Mouse (Mus musculus) hindbrain, embryonic 16.5 days (tissue): ENCODE measurements around the gene Akap7. TPM values are rescaled to one million over a fixed set of nuclear protein-coding genes. Genes with fewer than 3 reads are reported as not detected.

Source experiments
- ATAC-seq: fragments of 200-750 bp; cut with Nextera tagmentation; 2 replicates; pipeline ENCODE4 v1.8.0; 2017; ENCODE audit warnings: moderate TSS enrichment, moderate library complexity
- H3K27ac ChIP-seq: fragments of 300-500 bp; sonication (generic); 2 replicates; pipeline ENCODE4 v1.5.1; 2014; ENCODE audit warnings: low read depth, mild to moderate bottlenecking, control low read depth, low read length, moderate library complexity
- H3K27me3 ChIP-seq: fragments of 300-500 bp; sonication (generic); replicated peaks from 2 replicates; pipeline ENCODE4 v1.6.1; 2014; ENCODE audit warnings: low read length; ENCODE audit not compliant: control insufficient read depth, insufficient read depth
- H3K36me3 ChIP-seq: fragments of 300-500 bp; sonication (generic); 2 replicates; pipeline ENCODE4 v1.6.1; 2014; ENCODE audit warnings: mild to moderate bottlenecking, low read length, moderate library complexity, mixed read lengths; ENCODE audit not compliant: control insufficient read depth, insufficient read depth
- H3K4me1 ChIP-seq: fragments of 300-500 bp; sonication (generic); 2 replicates; pipeline ENCODE4 v1.6.1; 2014; ENCODE audit warnings: low read depth, low read length; ENCODE audit not compliant: control insufficient read depth, insufficient read depth
- H3K4me2 ChIP-seq: fragments of 300-500 bp; sonication (generic); 2 replicates; pipeline ENCODE4 v1.6.1; 2014; ENCODE audit warnings: mild to moderate bottlenecking, low read length, control low read depth, moderate library complexity
- H3K4me3 ChIP-seq: fragments of 300-500 bp; sonication (generic); 2 replicates; pipeline ENCODE4 v1.5.1; 2014; ENCODE audit warnings: mild to moderate bottlenecking, low read length, control low read depth, moderate library complexity
- H3K9ac ChIP-seq: fragments of 300-500 bp; sonication (generic); 2 replicates; pipeline ENCODE4 v1.6.1; 2014; ENCODE audit warnings: low read depth, mild to moderate bottlenecking, control low read depth, low read length, moderate library complexity
- H3K9me3 ChIP-seq: fragments of 300-500 bp; sonication (generic); 2 replicates; pipeline ENCODE4 v1.6.1; 2014; ENCODE audit warnings: mild to moderate bottlenecking, low read length, moderate library complexity; ENCODE audit not compliant: control insufficient read depth
- WGBS: fragments of 180-500 bp; shearing (Covaris S2); extraction: QIAGEN DNeasy Blood & Tissue Kit; methylation state at CpG from one replicate; pipeline ENCODE4 v1.1.7; 2014; 5-methylcytosine and 5-hydroxymethylcytosine counted together
- polyA plus RNA-seq: library from polyadenylated mRNA; unstranded; fragments of >200 nt; fragmentation: Nextera tagmentation; extraction: Ambion mirVana; gene quantifications from 2 replicates; pipeline ENCODE4 v1.2.1, GENCODE M21; 2015

Gene Akap7
- polyA plus RNA-seq, 1 experiment from 2014 or later, result 78.8 TPM

DNA sequence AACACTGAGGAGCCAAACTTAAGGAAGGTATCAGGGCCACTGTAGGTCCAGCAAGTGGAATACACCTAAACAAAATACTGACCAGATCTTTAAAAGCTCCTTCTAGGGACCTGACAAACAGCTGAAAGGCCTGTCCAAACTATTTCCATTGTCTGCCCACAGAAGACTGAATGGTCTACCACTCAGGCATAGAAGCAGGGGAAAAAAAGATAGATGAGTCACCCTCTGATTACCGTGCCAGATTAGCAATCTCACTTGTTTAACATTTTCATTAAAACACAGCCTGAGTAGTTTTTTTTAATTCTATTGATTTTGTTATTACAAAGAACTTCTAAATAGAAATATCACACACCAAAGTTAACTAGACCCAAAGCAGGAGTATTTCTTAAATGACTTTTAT lies 33.9 kb downstream of the Akap7 start:
- H3K27ac ChIP-seq, result no peak overlapping the region
- whole genome bisulfite sequencing, result 48% methylated on average over 1 of the region's 1 CpGs
- H3K36me3 ChIP-seq, result 0 out of 2 replicates have a peak, but pooled peaks cover 2% of the 10 kb centered on the region
- no peak overlapping the region for H3K9ac ChIP-seq
- H3K27me3 ChIP-seq, result no peaks in the 10 kb centered on the region
- no peaks in the 10 kb centered on the region for H3K9me3 ChIP-seq
- no peak for ATAC-seq
- no peak overlapping the region for H3K4me3 ChIP-seq
- H3K4me2 ChIP-seq, result no peak overlapping the region
- no peaks in the 10 kb centered on the region for H3K4me1 ChIP-seq

DNA sequence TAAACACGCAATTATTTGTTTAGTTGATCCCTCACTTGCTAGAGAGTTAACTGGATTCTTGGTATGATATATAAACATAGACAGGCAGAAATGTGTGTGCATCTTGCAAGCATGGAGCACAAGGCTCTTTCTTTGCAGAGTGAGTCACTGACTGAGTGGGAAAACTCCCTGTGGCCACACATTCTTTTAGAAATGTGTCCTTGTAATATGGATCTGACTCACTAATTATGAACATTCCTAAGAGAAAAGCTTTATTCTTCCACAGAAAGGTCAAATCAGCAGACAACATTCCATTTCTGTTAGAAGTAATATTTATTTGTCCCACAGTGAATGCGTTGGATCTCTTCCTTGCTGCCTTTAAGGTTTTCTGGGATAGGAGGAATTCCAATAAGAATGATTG lies 35.9 kb downstream of the Akap7 start:
- no peak overlapping the region for H3K9ac ChIP-seq
- no peak for ATAC-seq
- H3K36me3 ChIP-seq, result 0 out of 2 replicates have a peak, but pooled peaks cover 2% of the 10 kb centered on the region
- WGBS, result 83% methylated on average over 2 of the region's 2 CpGs
- H3K4me1 ChIP-seq, result no peaks in the 10 kb centered on the region
- no peak overlapping the region for H3K27ac ChIP-seq
- no peaks in the 10 kb centered on the region for H3K9me3 ChIP-seq
- no peaks in the 10 kb centered on the region for H3K27me3 ChIP-seq
- H3K4me3 ChIP-seq, result no peak overlapping the region
- H3K4me2 ChIP-seq, result no peak overlapping the region

DNA sequence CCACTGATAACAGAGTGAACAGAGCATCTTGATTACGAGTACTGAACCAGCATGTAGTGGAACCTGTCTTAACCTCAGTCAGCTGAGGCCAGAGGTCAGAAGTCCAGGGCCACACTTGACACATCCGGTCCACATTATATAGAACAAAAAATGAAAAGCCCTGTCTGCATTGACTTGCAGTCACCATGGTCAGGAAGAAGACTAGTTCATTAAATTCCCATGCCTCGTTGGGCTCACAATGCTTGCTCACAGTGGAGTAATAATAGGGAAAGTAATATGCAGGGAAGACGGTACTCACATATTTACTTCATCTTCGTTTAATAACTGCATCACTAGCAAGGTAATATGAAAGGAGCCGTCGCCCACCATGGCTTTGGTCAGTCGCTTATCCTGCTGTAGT lies 36.5 kb downstream of the Akap7 start:
- no peak overlapping the region for H3K4me3 ChIP-seq
- no peak overlapping the region for H3K27ac ChIP-seq
- H3K9me3 ChIP-seq, result no peaks in the 10 kb centered on the region
- no peak overlapping the region for H3K4me2 ChIP-seq
- no peaks in the 10 kb centered on the region for H3K27me3 ChIP-seq
- ATAC-seq, result no peak
- H3K36me3 ChIP-seq, result 0 out of 2 replicates have a peak, but pooled peaks cover 2% of the 10 kb centered on the region
- no peak overlapping the region for H3K9ac ChIP-seq
- no peaks in the 10 kb centered on the region for H3K4me1 ChIP-seq
- 84% methylated on average over 8 of the region's 8 CpGs for WGBS

DNA sequence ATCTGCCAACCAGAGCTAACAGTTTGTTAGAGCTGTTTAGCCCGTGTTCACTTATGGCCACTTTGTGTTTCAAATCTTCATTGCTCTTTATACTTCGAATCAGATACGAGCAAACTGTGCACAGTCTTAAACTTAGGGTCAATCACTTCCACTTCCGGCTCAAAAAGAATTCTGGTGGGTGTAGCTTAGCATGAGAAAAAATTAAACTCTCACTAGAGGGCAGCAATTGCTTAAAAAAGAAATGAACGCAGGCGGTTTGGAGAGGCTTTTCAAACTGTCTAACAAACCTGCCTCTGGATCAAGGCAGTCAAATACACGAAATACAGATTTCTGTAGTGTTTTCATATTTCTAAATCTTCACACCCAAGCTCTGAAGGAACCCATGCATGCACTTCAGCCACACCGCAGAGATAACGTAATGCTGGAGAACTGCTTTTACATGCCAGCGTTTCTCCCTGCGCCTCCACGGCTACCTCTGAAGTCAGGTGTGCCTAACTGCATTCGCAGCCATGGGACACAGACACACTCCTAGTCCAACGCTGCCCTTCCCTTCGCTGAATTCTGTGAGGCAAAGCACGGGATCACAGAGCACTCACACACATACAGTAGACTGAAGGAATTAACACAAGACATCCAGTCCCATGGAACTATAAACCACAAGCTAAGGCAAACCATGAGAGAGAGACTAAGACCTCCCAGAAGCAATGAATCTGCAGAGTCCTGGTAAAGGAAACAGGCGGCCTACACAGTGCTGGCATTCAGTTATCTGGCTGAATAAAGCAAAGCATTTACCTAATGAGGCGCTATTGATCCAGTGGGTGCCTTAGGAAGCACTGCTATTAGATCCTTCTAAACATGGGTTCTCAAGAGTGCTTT lies 39.0 kb downstream of the Akap7 start:
- Histone ChIP-seq H3K4me1 (no peaks in the 10 kb centered on the region), H3K27me3 (no peaks in the 10 kb centered on the region), H3K4me2 (no peak overlapping the region), H3K9me3 (no peaks in the 10 kb centered on the region), H3K4me3 (no peak overlapping the region), H3K9ac (no peak overlapping the region; the same call in 1 of the 2 replicates), H3K36me3 (0 out of 2 replicates have a peak, but pooled peaks cover 2% of the 10 kb centered on the region), H3K27ac (no peak overlapping the region)
- ATAC-seq, result peak; percentile 90
- 54% methylated on average over 18 of the region's 18 CpGs for WGBS

DNA sequence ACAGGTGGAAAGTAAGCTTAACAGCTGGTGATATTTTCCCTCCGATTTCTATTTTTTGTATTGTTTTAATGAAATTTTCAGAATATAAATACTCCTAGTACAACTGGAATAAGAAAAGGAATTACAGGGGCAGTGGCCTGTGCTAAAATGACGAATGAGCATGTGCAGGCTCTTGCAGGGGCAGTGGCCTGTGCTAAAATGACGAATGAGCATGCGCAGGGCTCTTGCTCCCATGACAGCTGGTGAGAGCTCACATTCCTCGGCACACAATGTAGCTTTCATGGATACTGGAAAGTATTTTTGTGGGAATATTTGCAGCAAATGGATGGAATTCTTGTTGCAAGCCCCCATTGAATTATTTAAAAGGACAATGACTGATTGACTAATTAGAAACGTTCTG lies 46.5 kb downstream of the Akap7 start:
- no peak overlapping the region for H3K4me2 ChIP-seq
- WGBS, result 34% methylated on average over 6 of the region's 6 CpGs
- H3K4me3 ChIP-seq, result no peak overlapping the region
- no peak overlapping the region for H3K9ac ChIP-seq
- no peaks in the 10 kb centered on the region for H3K9me3 ChIP-seq
- no peaks in the 10 kb centered on the region for H3K36me3 ChIP-seq
- H3K4me1 ChIP-seq, result peaks cover 2% of the 10 kb centered on the region; the same call in 1 of the 2 replicates
- peak; percentile 60; the same call in 1 of the 2 replicates for ATAC-seq
- H3K27ac ChIP-seq, result no peak overlapping the region
- no peaks in the 10 kb centered on the region for H3K27me3 ChIP-seq

DNA sequence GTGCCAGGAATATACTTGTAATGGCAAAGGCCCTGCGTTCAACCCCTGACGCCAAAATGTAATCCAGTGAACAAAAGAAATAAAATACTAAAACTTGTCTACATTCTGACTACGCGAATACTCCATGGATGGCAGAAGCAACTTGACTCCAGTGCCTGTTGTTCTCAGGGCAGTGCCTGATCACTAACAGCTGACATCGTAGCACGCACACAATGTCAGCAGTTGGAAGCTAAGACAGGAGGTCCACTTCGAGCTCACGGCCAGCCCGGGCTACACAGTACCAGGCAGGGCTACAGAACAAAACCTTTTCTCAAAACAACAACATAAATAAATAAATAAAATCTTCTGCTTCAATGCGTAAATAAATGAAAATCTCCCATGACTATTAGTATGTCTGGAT lies 46.9 kb downstream of the Akap7 start:
- WGBS, result 87% methylated on average over 10 of the region's 10 CpGs
- Histone ChIP-seq H3K9ac (no peak overlapping the region), H3K27ac (no peak overlapping the region), H3K36me3 (no peaks in the 10 kb centered on the region), H3K4me2 (no peak overlapping the region), H3K4me1 (peaks cover 2% of the 10 kb centered on the region; the same call in 1 of the 2 replicates), H3K27me3 (no peaks in the 10 kb centered on the region), H3K9me3 (no peaks in the 10 kb centered on the region), H3K4me3 (no peak overlapping the region)
- ATAC-seq, result 0 out of 2 replicates have a peak, but pooled peaks have one; percentile 48

DNA sequence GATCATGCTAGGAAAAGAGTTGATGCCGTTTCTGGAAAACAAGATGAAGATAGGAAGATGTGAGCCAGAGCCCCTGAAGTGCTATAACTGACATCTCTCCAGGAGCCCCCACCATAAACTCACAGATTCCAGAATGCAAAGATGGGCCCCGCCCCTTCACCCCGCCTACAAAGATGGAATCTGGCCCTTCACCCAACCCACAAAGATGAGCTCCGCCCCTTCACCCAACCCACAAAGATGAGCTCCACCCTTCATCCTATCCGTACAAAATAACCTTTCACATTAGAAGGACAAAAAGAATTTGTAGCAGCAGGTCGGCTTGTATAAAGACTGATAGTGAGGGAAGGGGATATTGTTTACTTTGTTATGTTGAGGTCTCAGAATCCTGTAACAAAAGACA lies 49.5 kb downstream of the Akap7 start:
- WGBS, result 84% methylated on average over 6 of the region's 6 CpGs
- H3K4me1 ChIP-seq, result peaks cover 2% of the 10 kb centered on the region; the same call in 1 of the 2 replicates
- no peak overlapping the region for H3K4me2 ChIP-seq
- no peaks in the 10 kb centered on the region for H3K27me3 ChIP-seq
- no peaks in the 10 kb centered on the region for H3K9me3 ChIP-seq
- no peaks in the 10 kb centered on the region for H3K36me3 ChIP-seq
- H3K27ac ChIP-seq, result no peak overlapping the region
- H3K9ac ChIP-seq, result no peak overlapping the region
- ATAC-seq, result no peak
- H3K4me3 ChIP-seq, result no peak overlapping the region

DNA sequence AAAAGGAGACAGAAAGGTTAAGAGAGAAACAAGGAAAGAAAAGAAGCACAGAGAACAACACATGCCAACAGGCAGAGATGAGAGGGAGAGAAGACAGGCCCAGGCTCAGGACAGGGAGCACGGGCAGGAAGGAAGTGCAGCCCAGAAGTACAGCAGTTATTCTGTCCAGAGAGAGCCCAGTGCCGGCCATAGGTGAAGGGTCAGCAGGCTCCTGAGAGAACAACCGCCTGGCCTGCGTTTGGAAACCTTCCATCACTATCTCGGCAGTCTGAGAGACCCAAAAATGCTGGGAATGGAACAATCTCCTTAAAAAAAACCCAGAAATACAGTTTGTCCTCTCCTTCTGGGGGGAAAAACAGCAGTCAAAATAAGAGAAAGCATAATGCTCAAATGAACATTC lies 50.2 kb downstream of the Akap7 start:
- H3K9ac ChIP-seq, result no peak overlapping the region
- no peak for ATAC-seq
- peaks cover 2% of the 10 kb centered on the region; the same call in 1 of the 2 replicates for H3K4me1 ChIP-seq
- no peaks in the 10 kb centered on the region for H3K27me3 ChIP-seq
- no peaks in the 10 kb centered on the region for H3K9me3 ChIP-seq
- no peak overlapping the region for H3K27ac ChIP-seq
- no peak overlapping the region for H3K4me3 ChIP-seq
- no peak overlapping the region for H3K4me2 ChIP-seq
- no peaks in the 10 kb centered on the region for H3K36me3 ChIP-seq
- WGBS, result 83% methylated on average over 5 of the region's 5 CpGs

DNA sequence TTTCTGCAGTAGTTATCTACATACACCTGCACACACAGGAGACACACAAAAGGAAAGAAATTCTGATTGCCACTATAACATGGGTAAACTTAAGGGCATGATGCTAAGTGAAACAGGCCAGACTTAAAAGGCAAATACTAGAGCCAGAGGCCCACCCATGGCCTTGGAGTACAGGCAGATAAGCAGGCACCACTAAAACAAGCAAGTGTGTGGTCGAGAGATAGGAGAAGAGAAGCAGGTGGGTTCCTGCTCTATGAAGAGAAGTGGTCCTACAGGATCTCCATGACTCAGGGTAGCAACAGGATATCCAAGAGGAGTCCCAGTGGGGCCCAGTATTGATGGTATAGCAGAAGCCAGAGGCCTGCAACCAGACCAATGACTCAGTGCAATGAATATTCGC lies 54.2 kb downstream of the Akap7 start:
- H3K9ac ChIP-seq, result no peak overlapping the region
- H3K4me3 ChIP-seq, result no peak overlapping the region
- no peaks in the 10 kb centered on the region for H3K27me3 ChIP-seq
- no peaks in the 10 kb centered on the region for H3K36me3 ChIP-seq
- no peaks in the 10 kb centered on the region for H3K9me3 ChIP-seq
- no peaks in the 10 kb centered on the region for H3K4me1 ChIP-seq
- no peak overlapping the region for H3K4me2 ChIP-seq
- WGBS, result 82% methylated on average over 2 of the region's 2 CpGs
- no peak for ATAC-seq
- H3K27ac ChIP-seq, result no peak overlapping the region
